Mouse (Mus musculus) hindbrain, embryonic 13.5 days (tissue): ENCODE results near the gene Wipf2. TPM values are rescaled to one million over a fixed set of nuclear protein-coding genes. Genes with fewer than 3 reads are reported as not detected.

Experiments
- ATAC-seq: fragments of 200-750 bp; cut with Nextera tagmentation; 2 replicates; pipeline ENCODE4 v1.8.0; 2017; ENCODE audit warnings: moderate TSS enrichment; ENCODE audit not compliant: low FRiP score
- H3K27ac ChIP-seq: fragments of 300-500 bp; sonication (generic); 2 replicates; pipeline ENCODE4 v1.5.1; 2015; ENCODE audit warnings: inconsistent platforms, mild to moderate bottlenecking, moderate library complexity
- H3K27me3 ChIP-seq: fragments of 300-500 bp; sonication (generic); 2 replicates; pipeline ENCODE4 v1.6.1; 2015; ENCODE audit warnings: mild to moderate bottlenecking, inconsistent platforms
- H3K36me3 ChIP-seq: fragments of 300-500 bp; sonication (generic); 2 replicates; pipeline ENCODE4 v1.6.1; 2015; ENCODE audit warnings: mild to moderate bottlenecking, inconsistent platforms
- H3K4me1 ChIP-seq: fragments of 300-500 bp; sonication (generic); replicated peaks from 2 replicates; pipeline ENCODE4 v1.6.1; 2015; ENCODE audit warnings: inconsistent platforms
- H3K4me2 ChIP-seq: fragments of 300-500 bp; sonication (generic); 2 replicates; pipeline ENCODE4 v1.6.1; 2015; ENCODE audit warnings: inconsistent platforms, mild to moderate bottlenecking, moderate library complexity
- H3K4me3 ChIP-seq: fragments of 300-500 bp; sonication (generic); 2 replicates; pipeline ENCODE4 v1.5.1; 2015; ENCODE audit warnings: mild to moderate bottlenecking, inconsistent platforms
- H3K9ac ChIP-seq: fragments of 300-500 bp; sonication (generic); 2 replicates; pipeline ENCODE4 v1.6.1; 2015; ENCODE audit warnings: mild to moderate bottlenecking, inconsistent platforms
- H3K9me3 ChIP-seq: fragments of 300-500 bp; sonication (generic); 2 replicates; pipeline ENCODE4 v1.6.1; 2016; ENCODE audit warnings: inconsistent platforms
- WGBS: fragments of 180-500 bp; shearing (Covaris S2); methylation state at CpG from one replicate; pipeline ENCODE4 v1.1.7; 2015; 5-methylcytosine and 5-hydroxymethylcytosine counted together
- polyA plus RNA-seq: library from polyadenylated mRNA; unstranded; fragments of >200 nt; fragmentation: Nextera tagmentation; extraction: Ambion mirVana; gene quantifications from 2 replicates; pipeline ENCODE4 v1.2.1, GENCODE M21; 2015

Wipf2 gene
- polyA plus RNA-seq, 1 experiment from 2014 or later = 5.0 TPM

DNA sequence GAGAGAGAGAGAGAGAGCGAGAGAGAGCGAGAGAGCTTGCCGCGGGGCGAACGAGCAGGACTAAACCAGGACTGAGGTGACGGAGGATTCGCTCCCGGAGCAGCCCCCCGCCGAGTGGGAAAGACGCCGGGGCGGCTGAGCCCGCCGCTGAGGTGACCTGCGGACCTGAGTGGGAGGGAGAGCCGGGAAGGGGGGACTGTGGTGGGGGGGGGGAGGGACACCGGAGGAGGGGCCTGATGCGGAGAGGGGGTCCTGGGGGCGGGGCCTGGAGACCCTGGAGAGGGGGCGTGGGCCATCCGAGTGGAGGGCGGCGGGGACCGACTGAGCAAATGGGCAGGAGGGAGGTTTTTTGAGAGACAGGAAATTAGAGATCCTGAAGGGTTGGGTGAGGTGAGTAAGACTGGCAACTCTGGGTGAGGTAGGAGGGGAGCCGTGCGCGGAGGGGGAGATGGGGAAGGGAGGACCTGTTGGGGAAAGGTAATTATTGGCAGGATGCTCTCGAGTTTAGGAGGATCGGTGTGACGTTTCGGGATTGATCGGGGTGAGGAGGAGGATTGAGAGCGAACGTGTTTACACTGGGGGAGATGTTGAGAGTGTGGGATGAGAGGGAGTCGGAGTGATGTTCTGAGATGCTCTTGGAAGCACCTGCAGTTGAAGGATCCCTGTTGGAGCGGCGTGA is 452 bp downstream of the Wipf2 start:
- ATAC-seq = peak; percentile 76
- H3K27me3 ChIP-seq = no peaks in the 10 kb centered on the region
- H3K27ac ChIP-seq = peak overlapping the region; percentile 97
- H3K9me3 ChIP-seq = no peaks in the 10 kb centered on the region
- peak overlapping the region; percentile 58 for H3K4me3 ChIP-seq
- peaks cover 21% of the 10 kb centered on the region for H3K36me3 ChIP-seq
- peak overlapping the region; percentile 62 for H3K4me2 ChIP-seq
- WGBS = under 1% methylated on average over 38 of the region's 39 CpGs
- peak overlapping the region; percentile 81 for H3K9ac ChIP-seq
- H3K4me1 ChIP-seq = peaks cover 39% of the 10 kb centered on the region

GRCm38 (mm10) chr11:98867293-98867692 is 3.9 kb downstream of the Wipf2 start:
- H3K9me3 ChIP-seq = no peaks in the 10 kb centered on the region
- peaks cover 47% of the 10 kb centered on the region for H3K4me1 ChIP-seq
- 24% methylated on average over 12 of the region's 12 CpGs for WGBS
- H3K4me2 ChIP-seq = no peak overlapping the region
- peak overlapping the region; percentile 53 for H3K27ac ChIP-seq
- H3K4me3 ChIP-seq = no peak overlapping the region
- H3K27me3 ChIP-seq = no peaks in the 10 kb centered on the region
- ATAC-seq = no peak
- H3K36me3 ChIP-seq = peaks cover 35% of the 10 kb centered on the region
- 0 out of 2 replicates have a peak overlapping the region, but pooled peaks have one; percentile 13 for H3K9ac ChIP-seq

- no peak overlapping the region for H3K4me2 ChIP-seq
- H3K4me3 ChIP-seq = no peak overlapping the region
Measured at GRCm38 (mm10) chr11:98869906-98870305, 6.5 kb downstream of the Wipf2 start.

GRCm38 (mm10) chr11:98870791-98871190 is 7.4 kb downstream of the Wipf2 start:
- 84% methylated on average over 5 of the region's 5 CpGs for WGBS

More at GRCm38 (mm10) chr11:98869906-98870305, 6.5 kb downstream of the Wipf2 start:
- no peaks in the 10 kb centered on the region for H3K9me3 ChIP-seq
- WGBS = 96% methylated on average over 8 of the region's 8 CpGs
- no peaks in the 10 kb centered on the region for H3K27me3 ChIP-seq
- H3K4me1 ChIP-seq = peaks cover 32% of the 10 kb centered on the region
- H3K9ac ChIP-seq = no peak overlapping the region
- peaks cover 50% of the 10 kb centered on the region for H3K36me3 ChIP-seq
- H3K27ac ChIP-seq = no peak overlapping the region
- ATAC-seq = no peak

GRCm38 (mm10) chr11:98871416-98871815 is 8.0 kb downstream of the Wipf2 start:
- no peak overlapping the region for H3K27ac ChIP-seq
- no peak overlapping the region for H3K9ac ChIP-seq
- peaks cover 25% of the 10 kb centered on the region for H3K4me1 ChIP-seq
- H3K27me3 ChIP-seq = no peaks in the 10 kb centered on the region
- no peak overlapping the region for H3K4me2 ChIP-seq
- H3K4me3 ChIP-seq = no peak overlapping the region
- no peaks in the 10 kb centered on the region for H3K9me3 ChIP-seq
- 70% methylated on average over 4 of the region's 4 CpGs for WGBS
- peaks cover 56% of the 10 kb centered on the region for H3K36me3 ChIP-seq
- no peak for ATAC-seq

More at GRCm38 (mm10) chr11:98870791-98871190, 7.4 kb downstream of the Wipf2 start:
- Histone ChIP-seq H3K27ac (no peak overlapping the region), H3K36me3 (peaks cover 56% of the 10 kb centered on the region), H3K4me2 (no peak overlapping the region), H3K4me1 (peaks cover 31% of the 10 kb centered on the region), H3K9ac (no peak overlapping the region), H3K9me3 (no peaks in the 10 kb centered on the region), H3K27me3 (no peaks in the 10 kb centered on the region), H3K4me3 (no peak overlapping the region)
- ATAC-seq = no peak

DNA sequence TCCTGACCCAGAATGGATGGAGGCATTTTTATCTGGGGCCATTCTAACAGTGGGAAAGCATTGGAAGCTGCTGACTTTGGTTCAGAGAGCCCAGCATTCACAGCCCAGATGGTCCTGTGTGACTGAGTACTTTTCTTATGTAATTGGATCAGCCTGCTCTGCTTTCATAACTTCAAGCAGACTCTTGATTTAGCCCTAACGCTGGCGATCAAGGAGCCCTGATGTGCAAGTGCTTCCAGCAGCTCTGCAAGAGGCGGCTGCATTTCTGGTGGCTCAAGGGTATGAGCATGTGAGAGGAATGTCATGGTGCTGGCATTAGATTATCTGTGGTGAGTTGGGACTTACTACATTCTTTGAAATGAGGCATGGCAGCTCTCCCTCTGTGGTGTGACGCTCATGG is 8.6 kb downstream of the Wipf2 start:
- H3K4me2 ChIP-seq = no peak overlapping the region
- H3K9ac ChIP-seq = no peak overlapping the region
- no peaks in the 10 kb centered on the region for H3K9me3 ChIP-seq
- H3K4me1 ChIP-seq = peaks cover 20% of the 10 kb centered on the region
- H3K27ac ChIP-seq = no peak overlapping the region
- 57% methylated on average over 4 of the region's 4 CpGs for WGBS
- ATAC-seq = no peak
- H3K4me3 ChIP-seq = no peak overlapping the region
- H3K27me3 ChIP-seq = no peaks in the 10 kb centered on the region
- peaks cover 50% of the 10 kb centered on the region for H3K36me3 ChIP-seq

GRCm38 (mm10) chr11:98873900-98874299 is 10.5 kb downstream of the Wipf2 start:
- Histone ChIP-seq H3K9me3 (no peaks in the 10 kb centered on the region), H3K27ac (no peak overlapping the region), H3K27me3 (no peaks in the 10 kb centered on the region), H3K4me1 (peaks cover 8% of the 10 kb centered on the region; the same call in 1 of the 2 replicates), H3K4me3 (no peak overlapping the region), H3K9ac (no peak overlapping the region), H3K4me2 (no peak overlapping the region), H3K36me3 (peaks cover 36% of the 10 kb centered on the region)
- no peak for ATAC-seq
- WGBS = 94% methylated on average over 9 of the region's 9 CpGs

GRCm38 (mm10) chr11:98877001-98877400 is 13.6 kb downstream of the Wipf2 start:
- 73% methylated on average over 9 of the region's 9 CpGs for WGBS
- ATAC-seq = no peak

GRCm38 (mm10) chr11:98887703-98888102 is 24.3 kb downstream of the Wipf2 start:
- no peak overlapping the region for H3K9ac ChIP-seq

More at GRCm38 (mm10) chr11:98877001-98877400, 13.6 kb downstream of the Wipf2 start:
- Histone ChIP-seq H3K9me3 (no peaks in the 10 kb centered on the region), H3K4me2 (no peak overlapping the region), H3K27me3 (no peaks in the 10 kb centered on the region), H3K4me1 (no peaks in the 10 kb centered on the region; the same call in 1 of the 2 replicates), H3K36me3 (peaks cover 31% of the 10 kb centered on the region), H3K9ac (no peak overlapping the region), H3K27ac (no peak overlapping the region), H3K4me3 (no peak overlapping the region)

DNA sequence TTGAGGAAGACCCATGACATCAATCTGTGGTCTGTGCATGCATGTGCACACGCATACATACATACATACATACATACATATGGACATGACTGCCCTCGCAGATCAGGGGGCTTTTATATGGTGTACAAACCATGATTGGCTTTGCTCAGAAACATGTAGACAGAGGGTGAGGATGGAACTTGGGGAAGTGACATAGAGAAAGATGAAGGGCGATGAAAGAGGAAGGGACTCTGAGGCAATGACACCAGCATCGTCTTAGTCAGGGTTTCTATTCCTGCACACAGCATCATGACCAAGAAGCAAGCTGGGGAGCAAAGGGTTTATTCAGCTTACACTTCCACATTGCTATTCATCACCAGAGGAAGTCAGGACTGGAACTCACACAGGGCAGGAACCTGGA is 25.6 kb downstream of the Wipf2 start:
- Histone ChIP-seq H3K27me3 (no peaks in the 10 kb centered on the region), H3K4me2 (no peak overlapping the region), H3K36me3 (peaks cover 95% of the 10 kb centered on the region), H3K9me3 (no peaks in the 10 kb centered on the region), H3K4me3 (no peak overlapping the region), H3K27ac (no peak overlapping the region), H3K9ac (no peak overlapping the region), H3K4me1 (no peaks in the 10 kb centered on the region)
- ATAC-seq = no peak
- WGBS = 98% methylated on average over 4 of the region's 4 CpGs

More at GRCm38 (mm10) chr11:98887703-98888102, 24.3 kb downstream of the Wipf2 start:
- ATAC-seq = no peak
- Histone ChIP-seq H3K4me1 (no peaks in the 10 kb centered on the region), H3K27ac (no peak overlapping the region), H3K27me3 (no peaks in the 10 kb centered on the region), H3K9me3 (no peaks in the 10 kb centered on the region), H3K4me2 (no peak overlapping the region), H3K36me3 (peaks cover 82% of the 10 kb centered on the region), H3K4me3 (no peak overlapping the region)
- 97% methylated on average over 3 of the region's 3 CpGs for WGBS

- H3K9me3 ChIP-seq = no peaks in the 10 kb centered on the region
- H3K27ac ChIP-seq = no peak overlapping the region
- no peak overlapping the region for H3K9ac ChIP-seq
- H3K4me2 ChIP-seq = no peak overlapping the region
- 94% methylated on average over 5 of the region's 5 CpGs for WGBS
- no peak for ATAC-seq
- H3K4me1 ChIP-seq = no peaks in the 10 kb centered on the region
- H3K36me3 ChIP-seq = peaks cover 95% of the 10 kb centered on the region
- no peak overlapping the region for H3K4me3 ChIP-seq
- no peaks in the 10 kb centered on the region for H3K27me3 ChIP-seq
Measured at GRCm38 (mm10) chr11:98889977-98890376, 26.5 kb downstream of the Wipf2 start.

DNA sequence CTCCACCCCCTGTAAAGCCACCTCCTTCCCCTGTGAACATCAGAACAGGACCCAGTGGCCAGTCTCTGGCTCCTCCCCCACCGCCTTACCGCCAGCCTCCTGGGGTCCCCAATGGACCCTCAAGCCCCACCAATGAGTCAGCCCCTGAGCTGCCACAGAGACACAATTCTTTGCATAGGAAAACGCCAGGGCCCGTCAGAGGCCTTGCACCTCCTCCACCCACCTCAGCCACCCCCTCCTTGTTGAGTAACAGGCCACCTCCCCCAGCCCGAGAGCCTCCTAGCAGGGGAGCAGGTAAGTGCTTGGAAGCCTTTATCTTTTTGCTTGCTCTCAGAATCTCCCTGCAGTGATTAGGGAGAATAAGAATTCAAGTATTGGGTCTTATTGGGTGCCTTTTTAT is 29.0 kb downstream of the Wipf2 start:
- H3K4me2 ChIP-seq = no peak overlapping the region
- no peak overlapping the region for H3K27ac ChIP-seq
- H3K9me3 ChIP-seq = no peaks in the 10 kb centered on the region
- H3K9ac ChIP-seq = no peak overlapping the region
- no peak for ATAC-seq
- WGBS = 49% methylated on average over 5 of the region's 5 CpGs
- H3K27me3 ChIP-seq = no peaks in the 10 kb centered on the region
- H3K4me1 ChIP-seq = no peaks in the 10 kb centered on the region
- peaks cover 96% of the 10 kb centered on the region for H3K36me3 ChIP-seq
- H3K4me3 ChIP-seq = no peak overlapping the region

GRCm38 (mm10) chr11:98900529-98901125 is 37.2 kb downstream of the Wipf2 start:
- no peak overlapping the region for H3K27ac ChIP-seq
- WGBS = 87% methylated on average over 12 of the region's 12 CpGs
- no peak for ATAC-seq
- no peak overlapping the region for H3K4me3 ChIP-seq
- peaks cover 69% of the 10 kb centered on the region for H3K36me3 ChIP-seq
- 0 out of 2 replicates have a peak, but pooled peaks cover 6% of the 10 kb centered on the region for H3K4me1 ChIP-seq
- H3K27me3 ChIP-seq = no peaks in the 10 kb centered on the region
- H3K9ac ChIP-seq = no peak overlapping the region
- H3K9me3 ChIP-seq = no peaks in the 10 kb centered on the region
- no peak overlapping the region for H3K4me2 ChIP-seq
